Mouse (Mus musculus): ENCODE measurements at regions not wholly inside any gene's neighbourhood (a gene's known extent, or its start where the extent isn't known, plus 50 kb on each side); places are given as distances from the start of the nearest gene placed in this dataset.

DNA sequence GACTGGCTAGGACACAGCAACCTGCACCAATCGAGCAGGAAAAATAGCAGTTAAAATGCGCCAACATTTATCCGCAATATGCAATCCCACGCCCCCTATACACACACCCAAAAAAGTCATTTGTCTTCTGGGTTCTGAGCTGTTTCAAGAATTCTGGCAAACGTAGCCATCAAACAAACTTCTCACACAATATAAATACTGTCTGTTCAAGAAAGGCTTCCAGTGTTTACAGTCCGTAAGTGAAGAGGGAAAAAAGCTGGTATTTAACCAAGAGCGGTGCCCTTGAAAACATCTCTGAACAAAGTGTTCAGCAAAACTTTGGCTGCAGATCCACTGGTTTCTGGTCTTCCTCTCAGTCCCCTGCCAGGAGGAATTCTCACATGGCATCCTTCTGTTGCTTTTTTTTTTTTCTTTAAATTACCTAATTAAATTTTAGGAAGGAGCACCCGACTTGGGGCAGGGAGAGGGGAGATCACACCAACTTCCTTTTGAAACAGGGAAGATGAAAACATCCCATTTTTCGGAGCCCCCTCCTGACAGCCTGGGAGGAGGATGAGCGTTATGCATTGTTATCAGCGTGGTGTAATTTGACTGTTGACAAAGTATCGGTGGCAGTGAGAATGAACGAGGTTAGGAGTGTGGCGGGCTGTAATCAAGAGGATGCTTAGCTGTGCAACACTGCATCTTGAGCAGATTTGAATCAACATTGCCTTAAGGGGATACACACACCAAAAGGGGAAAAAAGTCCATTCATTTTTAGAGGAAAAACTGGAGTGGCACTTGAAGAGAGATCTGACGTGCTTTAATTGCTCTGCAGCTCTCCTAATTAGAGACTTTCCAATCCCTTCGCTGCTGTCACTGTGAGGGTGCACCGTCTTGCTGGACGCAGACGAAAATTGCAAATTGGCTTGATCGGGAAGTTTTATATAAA lies 267.6 kb downstream of the Meis1 start:
- TF ChIP-seq POLR2A (IDR thresholded peaks at IDR 0.05; ENCODE audit: borderline replicate concordance, extremely low read depth, low read depth, low read length) (no peak), CTCF (IDR thresholded peaks at IDR 0.05; ENCODE audit: insufficient read depth, low read length) (no peak)

All from lung, adult 2 months (tissue).